Mouse (Mus musculus) cerebellum, postnatal 25 days (tissue): Measurements from ENCODE around the gene Tmem219.

ENCODE experiments used
- DNase-seq, 2 experiments: peaks; one replicate each; pipeline ENCODE4 v3.0.0; 2021; ENCODE audit warnings: mixed read lengths in 2 of 2

The Tmem219 gene

GRCm38 (mm10) chr7:126861429-126862130, 61.1 kb downstream of the Tmem219 start, which contains the start of gene Hirip3:
Gene Hirip3 (plus strand): TSS chr7:126861972.
- DNase-seq: peak; percentile 96 to 98

DNA sequence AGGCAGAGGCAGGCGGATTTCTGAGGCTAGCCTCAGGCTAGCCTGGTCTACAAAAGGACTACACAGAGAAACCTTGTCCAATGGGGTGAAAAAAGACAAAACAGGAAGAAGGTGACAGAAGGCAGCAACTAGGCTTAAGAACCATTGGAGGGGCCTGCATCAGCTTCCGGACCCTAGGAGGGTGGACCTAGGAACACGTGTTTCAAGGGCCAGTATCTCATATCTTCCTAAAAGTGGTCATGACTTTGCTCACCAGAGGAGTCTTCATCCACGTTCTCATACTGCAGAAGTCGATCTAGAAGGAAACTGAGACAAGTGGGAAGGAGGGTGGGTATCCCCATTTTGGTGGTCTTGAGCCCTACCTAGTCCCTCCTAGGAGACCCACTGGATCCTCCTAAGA, 61.7 kb downstream of the Tmem219 start:
- no peak for DNase-seq

- DNase-seq: no peak
Measured at GRCm38 (mm10) chr7:126856741-126857420, 65.8 kb downstream of the Tmem219 start.

- peak; percentile 58 to 61 for DNase-seq
Measured at GRCm38 (mm10) chr7:126855641-126856040, 67.1 kb downstream of the Tmem219 start.

GRCm38 (mm10) chr7:126853454-126853853, 69.3 kb downstream of the Tmem219 start:
- DNase-seq: peak in 1 of 2 experiments; percentile 8

DNA sequence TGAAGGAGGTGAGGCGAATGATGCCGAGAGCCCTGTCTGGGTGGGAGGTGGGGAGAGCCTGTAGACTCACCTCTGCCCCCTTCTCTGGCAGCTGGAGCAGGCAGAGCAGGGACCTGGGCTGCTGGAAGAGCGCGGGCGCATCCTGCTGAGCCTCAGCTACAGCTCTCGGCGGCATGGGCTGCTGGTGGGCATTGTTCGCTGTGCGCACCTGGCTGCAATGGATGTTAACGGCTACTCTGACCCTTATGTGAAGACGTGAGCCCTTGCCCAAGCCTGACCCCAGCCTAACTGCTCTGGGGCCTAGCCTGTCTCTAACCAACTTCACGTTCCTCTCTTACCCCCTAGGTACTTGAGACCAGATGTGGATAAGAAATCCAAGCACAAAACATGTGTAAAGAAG, 71.5 kb downstream of the Tmem219 start:
- peak in 1 of 2 experiments; percentile 8 for DNase-seq

GRCm38 (mm10) chr7:126850161-126850560, 72.6 kb downstream of the Tmem219 start:
- no peak for DNase-seq

DNA sequence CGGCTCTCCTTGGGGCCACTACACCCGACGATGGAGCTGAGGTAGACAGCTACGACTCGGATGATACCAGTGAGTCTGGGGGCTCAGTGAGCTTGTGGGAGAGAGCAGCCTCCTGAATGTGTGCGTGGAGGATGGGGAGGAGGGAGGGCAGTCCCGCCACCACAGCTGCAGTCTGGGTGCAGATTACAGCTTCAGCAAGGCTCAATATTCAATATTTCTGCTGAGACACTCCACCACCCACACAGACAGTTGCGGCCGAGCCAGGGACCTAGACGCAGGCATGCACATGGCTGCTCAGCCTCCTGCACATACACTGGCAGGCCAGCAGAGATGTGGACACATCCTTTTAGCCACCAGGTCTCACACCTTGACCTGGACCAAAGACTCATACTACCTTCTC, 73.9 kb downstream of the Tmem219 start:
- DNase-seq: peak; percentile 14 to 17

- peak; percentile 38 to 48 for DNase-seq
Measured at GRCm38 (mm10) chr7:126847421-126848398, 75.0 kb downstream of the Tmem219 start.

- DNase-seq: no peak
Measured at GRCm38 (mm10) chr7:126847116-126847420, 75.6 kb downstream of the Tmem219 start, which contains the start of gene Doc2a. Gene Doc2a (plus strand): TSS chr7:126847416.

DNA sequence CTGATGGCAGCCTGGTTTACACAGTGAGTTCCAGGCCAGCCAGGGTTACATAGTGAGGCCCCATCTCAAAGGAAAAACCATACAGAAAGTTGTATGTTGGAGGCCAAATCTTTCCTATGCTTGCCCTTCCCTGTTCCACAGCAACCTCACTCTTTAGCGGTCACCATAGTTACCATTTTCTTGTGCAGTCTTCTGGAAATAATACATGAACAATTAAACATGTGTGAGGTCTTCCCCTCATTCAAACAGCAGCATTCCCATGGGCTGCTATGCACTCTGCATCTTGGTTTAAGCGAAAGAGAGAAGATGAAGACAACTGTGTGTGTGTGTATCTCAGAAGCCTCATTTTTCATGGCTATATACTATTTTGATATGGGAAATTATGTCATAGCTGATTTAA, 77.2 kb downstream of the Tmem219 start:
- no peak for DNase-seq

DNA sequence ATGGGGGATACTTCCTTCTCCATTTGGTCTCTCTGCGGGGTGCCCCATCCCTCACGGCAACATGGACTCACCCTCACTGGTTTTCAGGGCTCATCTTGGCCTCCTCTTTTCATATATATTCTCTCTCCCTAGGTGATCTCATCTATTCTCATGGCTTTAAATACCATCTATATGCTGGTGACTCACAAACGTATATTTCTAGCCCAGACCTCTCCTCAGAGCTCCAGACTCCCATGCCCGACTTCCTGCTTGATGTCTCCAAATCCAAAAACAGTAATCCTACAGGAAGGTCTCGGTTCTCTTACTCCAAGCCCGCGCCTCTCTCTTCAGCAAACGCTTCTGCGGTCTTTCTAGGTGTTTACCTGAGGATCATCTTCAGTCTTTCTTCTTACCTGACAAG, 79.4 kb downstream of the Tmem219 start:
- DNase-seq: no peak
